Mouse (Mus musculus) 3134 (cell line): ENCODE results near the gene Bicdl2.

ENCODE experiments used
- DNase-seq: peaks from one replicate; pipeline ENCODE4 v3.0.0-alpha.2; 2011; ENCODE audit warnings: low spot score; ENCODE audit not compliant: insufficient read length; ENCODE audit errors: extremely low read depth

Bicdl2 gene

DNA sequence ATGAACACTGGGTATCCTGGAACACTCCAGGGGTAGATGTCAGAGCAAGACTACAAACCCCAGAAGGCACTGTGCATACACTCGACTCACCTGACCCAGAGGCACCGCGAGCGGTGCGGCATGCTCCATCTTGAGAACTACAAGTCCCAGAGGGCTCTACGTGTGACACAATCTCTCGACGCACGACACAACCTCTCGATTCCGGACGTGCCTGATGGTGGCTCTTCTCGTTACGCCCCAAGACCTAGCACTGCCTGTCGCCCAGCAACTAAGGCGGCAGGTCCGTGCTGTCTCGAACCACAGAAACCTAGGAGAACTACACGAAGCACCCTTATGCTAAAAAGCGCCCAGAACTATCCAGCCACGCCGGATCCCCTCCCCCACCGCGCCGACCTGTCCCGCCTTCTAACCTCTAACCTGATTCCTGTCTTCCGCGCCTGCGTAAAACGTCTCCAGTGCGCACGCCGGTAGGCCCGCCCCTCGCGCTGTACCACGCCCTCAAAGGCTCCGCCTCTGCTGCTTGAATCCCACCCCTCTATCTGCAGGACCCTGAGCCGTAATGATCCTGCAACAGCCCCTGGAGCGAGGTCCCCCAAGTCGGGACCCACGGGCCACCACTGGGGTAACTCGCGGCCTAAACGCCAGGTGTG, 13.2 kb downstream of the Bicdl2 start, which contains the start of the genes Hcfc1r1 and Thoc6:
Gene Hcfc1r1 (plus strand): TSS at position 173 of the 650 bp plus-strand sequence.
Gene Thoc6 (minus strand): TSS at position 459 of the 650 bp plus-strand sequence.
- peak; percentile 96 for DNase-seq

GRCm38 (mm10) chr17:23674271-23674952, 14.1 kb downstream of the Bicdl2 start:
- DNase-seq = peak; percentile 57

GRCm38 (mm10) chr17:23675127-23675526, 14.8 kb downstream of the Bicdl2 start:
- DNase-seq = peak; percentile 81

DNA sequence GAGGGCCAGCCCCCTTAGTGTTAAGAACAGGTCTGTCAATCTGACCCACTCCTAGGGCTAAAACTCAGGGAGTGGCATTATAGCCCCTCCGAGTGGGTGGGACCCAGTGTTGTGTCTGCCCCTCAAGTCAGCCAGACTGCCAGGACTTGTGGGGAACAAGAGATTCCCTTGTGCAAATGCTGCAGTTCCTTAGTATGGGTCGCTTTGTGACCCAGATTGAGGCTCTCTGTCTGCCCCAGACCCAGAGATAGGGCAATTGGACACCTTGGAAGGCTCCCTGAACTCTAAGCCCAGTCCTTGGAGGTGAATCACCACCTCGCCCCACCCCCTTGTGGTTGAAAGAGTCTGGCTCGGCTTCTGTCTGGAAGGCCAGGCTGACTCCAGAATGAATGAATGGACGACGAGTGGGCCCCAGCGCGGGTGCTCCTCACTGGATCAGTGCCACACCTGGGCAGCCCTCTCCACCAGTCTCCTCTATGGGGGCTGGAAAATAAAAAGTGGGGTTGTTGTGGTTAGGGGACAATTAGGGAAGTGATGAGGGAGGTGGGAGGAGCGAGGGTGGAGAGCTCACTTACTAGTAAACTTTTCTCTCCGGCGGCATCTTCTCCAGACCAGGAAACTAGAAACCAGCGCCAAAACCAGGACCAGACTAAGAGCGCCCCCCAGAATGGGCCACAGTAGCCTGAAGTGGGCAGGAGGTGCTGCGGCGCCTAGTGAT, 15.4 kb downstream of the Bicdl2 start:
- peak; percentile 92 for DNase-seq

DNA sequence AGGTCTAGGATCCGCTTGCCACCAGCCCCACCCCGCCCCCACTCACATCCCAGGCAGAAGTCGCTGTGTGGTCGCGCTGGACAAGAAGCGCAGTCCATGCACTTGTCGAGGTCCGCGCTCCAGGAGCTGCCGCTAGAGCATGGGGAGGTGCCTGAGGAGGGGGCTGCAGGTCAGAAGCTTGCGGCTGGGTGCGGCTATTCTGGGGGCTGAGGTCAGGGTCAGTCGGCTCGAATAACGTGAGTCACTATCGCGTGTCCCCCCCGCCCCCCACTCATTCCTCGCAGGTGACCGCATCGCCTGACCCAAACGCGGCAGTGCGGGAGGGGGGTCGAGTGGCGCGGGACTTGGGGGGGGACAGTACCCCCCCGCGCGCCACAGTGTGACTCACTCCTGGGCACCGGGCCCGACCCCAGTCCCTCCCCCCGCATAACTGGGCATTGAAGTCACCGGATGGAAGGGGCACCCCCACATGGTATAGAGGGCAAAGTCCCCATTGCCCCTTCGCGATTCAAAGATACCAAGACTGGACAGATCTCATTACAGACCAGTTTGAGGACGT, 16.2 kb downstream of the Bicdl2 start:
- DNase-seq = peak; percentile 90

DNA sequence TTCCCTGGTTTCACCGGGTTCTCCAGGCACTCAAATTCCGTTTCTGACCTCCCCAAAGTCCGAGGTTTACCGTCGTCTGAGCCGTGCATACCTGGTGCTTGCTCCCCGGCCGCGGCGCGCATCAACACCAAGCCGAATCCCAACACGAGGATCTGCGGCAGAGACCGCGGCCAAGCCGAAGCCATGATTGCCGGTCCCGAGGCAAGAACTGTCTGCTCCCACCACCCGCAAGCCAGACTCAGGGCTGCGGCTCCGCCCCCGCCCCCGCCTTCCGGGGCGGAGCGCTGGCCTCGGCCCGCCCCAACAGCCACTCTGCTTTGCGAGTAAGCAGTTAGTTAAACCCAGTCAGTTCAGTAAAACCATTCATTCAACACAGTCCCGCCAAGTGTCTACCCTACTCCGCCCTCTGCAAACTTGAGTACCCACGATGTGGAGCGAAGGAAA, 17.0 kb downstream of the Bicdl2 start, which contains the start of gene Tnfrsf12a:
Gene Tnfrsf12a (minus strand): TSS at position 233 of the 444 bp plus-strand sequence.
- peak; percentile 99 for DNase-seq

DNA sequence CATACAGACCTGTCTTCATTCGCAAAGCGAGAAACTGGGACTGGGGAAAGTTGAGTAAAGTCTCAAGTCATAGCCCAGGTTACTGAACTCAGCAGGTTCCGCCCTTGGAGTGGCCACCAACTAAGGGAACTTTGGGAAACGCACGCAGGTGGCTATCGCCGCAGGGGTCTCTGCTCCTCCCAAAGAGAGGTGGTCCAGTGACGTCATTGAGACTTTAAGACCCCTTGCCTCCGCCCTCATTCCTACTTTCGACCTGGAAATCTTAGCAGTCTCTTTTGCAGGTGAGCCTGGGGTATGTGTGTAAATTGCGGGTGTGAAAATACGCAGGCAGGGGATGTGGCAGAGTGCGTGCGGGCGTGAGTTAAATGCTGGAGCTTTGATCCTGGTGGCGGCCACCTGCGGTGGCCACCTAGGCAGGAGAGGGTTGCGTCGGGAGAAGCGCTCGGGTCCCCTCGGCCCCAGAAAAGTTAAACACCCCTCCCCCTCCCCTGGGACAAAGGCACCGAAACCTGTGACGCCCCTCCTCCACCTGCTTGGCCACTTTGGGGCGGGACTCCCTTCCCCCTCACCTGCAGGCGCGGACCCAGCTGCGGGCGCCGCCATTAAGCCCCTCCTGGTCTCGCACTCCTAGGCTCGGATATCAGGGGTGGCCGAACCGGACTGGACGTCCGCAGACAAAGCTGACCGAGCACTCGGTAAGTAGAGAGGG, 19.0 kb downstream of the Bicdl2 start, which contains the start of gene Cldn6:
Gene Cldn6 (plus strand): TSS at position 123 of the 709 bp plus-strand sequence.
- no peak for DNase-seq

DNA sequence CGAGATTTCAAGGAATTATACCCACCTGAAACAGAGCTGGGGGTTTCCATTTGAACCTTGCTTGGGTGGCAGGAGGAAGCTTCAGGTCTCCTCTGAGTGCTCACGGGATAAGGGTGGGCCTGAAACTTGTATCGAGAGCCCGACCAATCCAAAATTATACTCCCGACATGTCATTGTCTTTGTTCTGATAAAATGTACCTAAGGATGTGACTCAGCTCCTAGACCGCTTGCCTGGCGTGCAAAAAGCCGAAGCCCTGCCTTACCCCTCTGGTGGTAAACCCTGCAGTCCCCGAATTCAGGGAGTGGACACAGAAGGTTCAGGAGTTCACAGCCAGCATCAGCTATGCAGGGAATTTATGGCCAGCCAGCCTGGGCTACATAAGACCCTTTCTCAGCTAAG, 20.0 kb downstream of the Bicdl2 start:
- no peak for DNase-seq

- peak; percentile 84 for DNase-seq
Measured at GRCm38 (mm10) chr17:23681086-23681485, 20.8 kb downstream of the Bicdl2 start.

DNA sequence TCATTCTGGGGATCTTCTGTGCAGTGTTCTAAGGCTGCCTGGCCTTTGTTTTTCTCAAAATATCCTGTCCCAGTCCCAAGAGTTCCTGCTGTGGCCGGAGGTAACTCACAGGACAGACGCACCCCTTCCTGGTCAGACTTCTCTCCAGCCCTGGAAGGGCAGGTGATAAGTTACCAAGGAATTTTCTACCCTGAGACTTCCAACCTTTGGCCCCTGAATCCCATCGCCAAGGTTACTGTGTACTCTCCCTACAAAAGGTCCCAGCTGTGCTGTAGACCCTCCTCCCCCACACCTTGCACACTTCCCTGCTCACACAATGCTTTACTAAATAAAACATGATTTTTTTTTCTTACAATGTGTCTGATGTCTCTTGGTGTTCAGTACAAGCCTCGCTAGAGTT, 21.8 kb downstream of the Bicdl2 start:
- DNase-seq = no peak

DNA sequence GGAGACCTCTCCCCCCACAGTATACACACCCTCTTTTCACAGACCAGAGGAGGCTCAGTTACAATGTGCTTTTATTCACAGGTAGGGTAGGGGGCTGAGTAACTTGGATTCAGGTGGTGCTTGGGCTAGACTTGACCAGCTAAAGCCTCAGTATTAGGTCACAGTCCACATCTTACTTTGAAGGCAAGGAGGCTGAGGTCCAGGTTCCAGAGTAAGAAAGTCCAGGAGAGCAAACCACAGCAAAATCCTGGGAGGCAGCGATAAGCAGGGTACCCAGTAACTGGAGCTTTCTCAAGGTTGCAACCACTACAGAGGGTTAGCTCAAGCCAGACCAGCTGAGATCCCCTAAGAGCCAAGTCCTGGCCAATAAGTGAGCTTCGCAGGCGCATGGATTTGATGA, 22.2 kb downstream of the Bicdl2 start:
- DNase-seq = no peak

DNA sequence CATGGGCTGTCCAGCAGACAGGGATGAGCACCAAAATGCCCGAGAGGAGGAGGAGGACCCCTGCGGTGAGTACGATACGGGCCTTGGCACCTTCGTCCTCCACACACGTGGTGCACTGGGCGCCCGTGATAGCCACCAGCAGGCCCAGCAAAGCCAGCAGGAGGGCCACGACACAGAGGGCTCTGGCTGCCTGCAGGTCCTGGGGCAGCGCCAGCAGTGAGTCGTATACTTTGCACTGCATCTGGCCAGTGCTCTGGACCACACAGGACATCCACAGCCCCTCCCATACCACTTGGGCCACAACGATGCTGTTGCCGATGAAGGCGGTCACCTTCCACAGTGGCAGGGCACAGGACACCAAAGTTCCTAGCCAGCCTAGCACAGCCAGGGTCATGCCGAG, 22.9 kb downstream of the Bicdl2 start:
- peak; percentile 80 for DNase-seq

DNA sequence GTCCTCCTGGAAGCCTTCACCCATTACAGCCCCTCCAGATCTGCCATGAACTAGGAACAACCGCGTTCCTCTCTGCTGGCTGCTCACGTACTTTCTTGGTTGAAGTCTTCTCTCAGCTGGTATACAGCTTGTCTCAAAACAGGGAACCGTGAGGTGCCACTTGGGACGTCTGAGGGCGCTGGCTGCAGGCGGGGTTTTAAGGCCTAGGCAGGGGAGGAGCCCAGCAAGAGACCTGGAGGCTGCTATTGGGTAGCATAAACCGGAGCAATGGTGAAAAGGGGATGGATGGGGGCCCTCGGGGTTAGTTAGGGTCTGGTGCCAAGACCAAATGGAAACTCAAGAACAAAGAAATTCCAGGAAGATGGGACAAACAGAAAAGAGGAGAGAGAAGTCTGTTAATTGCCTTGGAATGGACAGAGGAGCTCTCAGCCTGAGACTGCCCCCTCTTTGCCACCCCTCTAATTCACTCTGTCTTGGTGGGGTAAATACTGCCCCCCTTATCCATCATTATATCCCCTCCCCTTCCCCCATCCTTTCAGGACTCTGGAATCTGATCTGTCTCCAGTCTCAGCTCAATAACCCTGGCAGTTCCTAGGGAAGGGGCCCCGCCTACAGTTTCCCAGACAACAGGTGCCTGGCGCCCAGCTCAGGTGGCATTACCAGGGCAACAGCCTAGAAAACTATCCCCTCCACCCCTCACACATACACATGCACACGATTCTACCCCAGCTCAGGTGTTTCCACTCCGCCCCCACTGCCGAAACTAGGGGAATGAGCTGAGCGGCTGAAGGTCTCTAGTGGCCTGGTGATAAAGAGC, 23.8 kb downstream of the Bicdl2 start, which contains the start of gene Cldn9:
Gene Cldn9 (minus strand): TSS at position 171 of the 817 bp plus-strand sequence.
- peak; percentile 70 for DNase-seq

DNA sequence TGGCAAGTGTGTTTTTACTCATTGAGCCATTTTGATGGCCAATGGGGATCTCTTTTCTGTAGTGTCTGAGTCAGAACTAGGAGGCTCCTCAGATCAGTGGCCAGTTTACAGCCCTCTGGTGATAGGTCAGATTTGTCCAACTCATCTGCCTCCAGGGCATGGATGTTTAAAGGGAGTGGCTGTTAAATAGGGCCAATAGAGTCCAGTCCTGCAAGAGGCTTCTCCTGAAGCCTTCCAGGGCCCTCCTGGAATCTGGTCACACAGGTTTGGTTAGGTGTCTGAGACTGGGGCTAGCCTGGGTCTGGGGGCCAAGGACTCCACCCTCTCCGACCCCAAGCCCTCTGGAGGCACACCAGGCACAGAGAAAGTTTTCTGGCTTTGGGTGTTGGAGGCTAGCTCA, 34.2 kb downstream of the Bicdl2 start:
- peak; percentile 72 for DNase-seq

DNA sequence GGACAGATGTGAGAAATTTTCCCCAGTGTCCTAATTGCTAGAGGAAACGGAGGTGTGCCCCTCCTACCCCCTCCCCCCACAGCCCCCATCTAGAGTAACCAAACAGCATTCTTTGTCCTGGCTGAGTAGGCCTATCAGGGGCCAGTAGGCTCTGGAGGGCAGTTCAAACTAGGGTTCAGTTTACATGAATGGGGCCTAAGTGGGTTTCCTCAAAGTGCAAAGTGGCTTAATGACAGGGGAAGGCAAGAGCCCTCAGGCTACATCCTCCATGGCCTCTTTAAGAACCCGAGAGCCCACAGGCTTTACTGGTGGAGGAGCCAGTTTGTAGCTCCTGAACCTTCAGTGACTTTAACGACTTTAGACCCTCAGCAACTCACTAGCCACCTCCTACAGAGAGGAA, 35.5 kb downstream of the Bicdl2 start:
- no peak for DNase-seq

GRCm38 (mm10) chr17:23699131-23700077, 39.1 kb downstream of the Bicdl2 start:
- DNase-seq = peak; percentile 55

DNA sequence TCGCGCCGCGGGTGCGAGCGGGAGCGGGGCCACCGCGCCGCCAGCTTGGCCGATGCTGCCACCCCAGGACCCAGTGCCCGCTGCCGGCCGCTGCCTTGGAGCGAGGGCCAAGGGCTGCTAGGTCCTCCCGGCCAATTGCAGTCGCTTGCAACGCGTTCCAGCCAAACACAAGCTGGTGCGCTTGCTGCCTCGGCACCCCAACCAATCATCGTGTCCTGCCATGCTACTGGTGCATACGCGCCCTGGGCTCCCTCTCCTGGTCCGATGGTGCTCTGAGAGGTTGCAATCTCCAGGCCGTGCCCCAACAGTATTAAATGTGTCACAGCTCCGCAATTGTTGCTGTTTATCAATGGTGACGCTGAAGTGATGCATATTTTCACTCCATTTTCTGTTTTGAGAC, 39.8 kb downstream of the Bicdl2 start:
- peak; percentile 92 for DNase-seq

DNA sequence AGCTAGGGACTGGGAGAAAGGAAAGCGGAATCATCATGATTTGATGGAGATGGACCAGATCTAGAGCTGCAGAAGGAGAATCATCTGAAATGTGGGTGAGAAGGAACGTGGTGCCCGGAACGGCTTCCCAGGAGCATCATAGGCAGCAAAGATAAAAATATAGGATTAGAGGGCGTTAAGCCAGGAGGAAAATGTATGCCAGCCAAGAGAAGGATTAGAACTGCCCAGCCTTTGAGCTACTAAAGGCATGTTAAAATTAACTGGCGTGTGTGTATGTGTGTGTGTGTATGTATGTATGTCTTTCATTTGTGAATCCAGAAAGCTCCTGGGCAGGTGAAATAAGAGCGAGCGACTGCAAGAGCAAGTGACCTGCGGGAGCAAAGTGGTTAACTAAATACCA, 43.0 kb downstream of the Bicdl2 start:
- no peak for DNase-seq
